Mouse (Mus musculus) limb, embryonic 11.5 days (tissue): ENCODE results near the gene Dynlt1c. TPM values are rescaled to one million over a fixed set of nuclear protein-coding genes. Genes with fewer than 3 reads are reported as not detected.
"Not testable (repeated sequence)": the region's sequence is repeated elsewhere in the genome, so short reads cannot be mapped to it uniquely, and the experiment has no call there.

ENCODE experiments used
- ATAC-seq: fragments of 200-750 bp; cut with Nextera tagmentation; 2 replicates; pipeline ENCODE4 v1.8.0; 2017; ENCODE audit warnings: low read depth; ENCODE audit not compliant: insufficient number of reproducible peaks, low FRiP score, low TSS enrichment
- DNase-seq: peaks from one replicate; pipeline ENCODE4 v3.0.0-alpha.2; 2015; ENCODE audit warnings: low spot score
- H3K27ac ChIP-seq: fragments of 300-500 bp; sonication (generic); replicated peaks from 2 replicates; pipeline ENCODE4 v1.5.1; 2014; ENCODE audit warnings: low read depth, mild to moderate bottlenecking, low read length
- H3K27me3 ChIP-seq: fragments of 300-500 bp; sonication (generic); 2 replicates; pipeline ENCODE4 v1.6.1; 2014; ENCODE audit warnings: mild to moderate bottlenecking, low read length, mixed read lengths; ENCODE audit not compliant: control insufficient read depth, insufficient read depth
- H3K36me3 ChIP-seq: fragments of 300-500 bp; sonication (generic); 2 replicates; pipeline ENCODE4 v1.6.1; 2014; ENCODE audit warnings: mild to moderate bottlenecking, low read length, moderate library complexity, mixed read lengths; ENCODE audit not compliant: control insufficient read depth, insufficient read depth
- H3K4me1 ChIP-seq: fragments of 300-500 bp; sonication (generic); 2 replicates; pipeline ENCODE4 v1.6.1; 2014; ENCODE audit warnings: low read length, mixed read lengths; ENCODE audit not compliant: control insufficient read depth, insufficient read depth
- H3K4me2 ChIP-seq: fragments of 300-500 bp; sonication (generic); 2 replicates; pipeline ENCODE4 v1.6.1; 2014; ENCODE audit warnings: low read depth, mild to moderate bottlenecking, moderate library complexity; ENCODE audit not compliant: severe bottlenecking
- H3K4me3 ChIP-seq: fragments of 300-500 bp; sonication (generic); 2 replicates; pipeline ENCODE4 v1.5.1; 2014; ENCODE audit warnings: low read depth, low read length
- H3K9ac ChIP-seq: fragments of 300-500 bp; sonication (generic); 2 replicates; pipeline ENCODE4 v1.6.1; 2014; ENCODE audit warnings: mild to moderate bottlenecking, low read length
- H3K9me3 ChIP-seq: fragments of 300-500 bp; sonication (generic); 2 replicates; pipeline ENCODE4 v1.6.1; 2016; ENCODE audit warnings: low read length; ENCODE audit not compliant: control insufficient read depth
- WGBS: fragments of 180-500 bp; shearing (Covaris S2); extraction: QIAGEN DNeasy Blood & Tissue Kit; methylation state at CpG from one replicate; pipeline ENCODE4 v1.1.7; 2014; 5-methylcytosine and 5-hydroxymethylcytosine counted together
- polyA plus RNA-seq: library from polyadenylated mRNA; unstranded; fragments of >200 nt; fragmentation: Nextera tagmentation; extraction: Ambion mirVana; gene quantifications from 2 replicates; pipeline ENCODE4 v1.2.1, GENCODE M21; 2014

Gene Dynlt1c
- polyA plus RNA-seq, 1 experiment from 2014 or later: 31.4 TPM

- not testable (repeated sequence) for H3K27ac ChIP-seq, H3K36me3 ChIP-seq, H3K4me1 ChIP-seq, H3K4me3 ChIP-seq, H3K9me3 ChIP-seq, H3K9ac ChIP-seq, DNase-seq, H3K27me3 ChIP-seq, ATAC-seq, H3K4me2 ChIP-seq
- 93% methylated on average over 10 of the region's 10 CpGs for WGBS
Measured at GRCm38 (mm10) chr17:6640044-6640637, 38.7 kb downstream of the Dynlt1c start.

- not testable (repeated sequence) for H3K27me3 ChIP-seq, H3K4me3 ChIP-seq, H3K9me3 ChIP-seq, H3K36me3 ChIP-seq, H3K9ac ChIP-seq, H3K4me2 ChIP-seq, DNase-seq, H3K27ac ChIP-seq, ATAC-seq, H3K4me1 ChIP-seq
- 76% methylated on average over 14 of the region's 14 CpGs for WGBS
Measured at GRCm38 (mm10) chr17:6640771-6641429, 39.4 kb downstream of the Dynlt1c start.

GRCm38 (mm10) chr17:6644210-6644609 is 42.7 kb downstream of the Dynlt1c start:
- not testable (repeated sequence) for H3K9ac ChIP-seq, ATAC-seq, H3K27me3 ChIP-seq, H3K4me3 ChIP-seq, H3K4me1 ChIP-seq, H3K36me3 ChIP-seq, H3K27ac ChIP-seq, DNase-seq, H3K4me2 ChIP-seq, H3K9me3 ChIP-seq
- WGBS: 91% methylated on average over 9 of the region's 9 CpGs

- H3K4me2 ChIP-seq, H3K4me1 ChIP-seq, H3K4me3 ChIP-seq, H3K27me3 ChIP-seq, H3K9ac ChIP-seq, H3K27ac ChIP-seq, ATAC-seq, DNase-seq, H3K36me3 ChIP-seq, H3K9me3 ChIP-seq: not testable (repeated sequence)
- WGBS: 88% methylated on average over 4 of the region's 4 CpGs
Measured at GRCm38 (mm10) chr17:6644673-6645072, 43.2 kb downstream of the Dynlt1c start.

- H3K27ac ChIP-seq, H3K4me2 ChIP-seq, H3K4me1 ChIP-seq, H3K9ac ChIP-seq, ATAC-seq, H3K9me3 ChIP-seq, DNase-seq, H3K36me3 ChIP-seq, H3K27me3 ChIP-seq, H3K4me3 ChIP-seq: not testable (repeated sequence)
- WGBS: 89% methylated on average over 1 of the region's 4 CpGs
Measured at GRCm38 (mm10) chr17:6645668-6646067, 44.2 kb downstream of the Dynlt1c start.

GRCm38 (mm10) chr17:6646841-6647240 is 45.4 kb downstream of the Dynlt1c start:
- not testable (repeated sequence) for H3K27me3 ChIP-seq, H3K9me3 ChIP-seq, ATAC-seq, H3K4me1 ChIP-seq, DNase-seq, H3K27ac ChIP-seq, H3K4me2 ChIP-seq, H3K36me3 ChIP-seq, H3K9ac ChIP-seq, H3K4me3 ChIP-seq
- over 99% methylated on average over 8 of the region's 8 CpGs for WGBS

- not testable (repeated sequence) for H3K27ac ChIP-seq, H3K4me3 ChIP-seq, H3K9ac ChIP-seq, ATAC-seq, H3K36me3 ChIP-seq, H3K27me3 ChIP-seq, H3K4me1 ChIP-seq, DNase-seq, H3K9me3 ChIP-seq, H3K4me2 ChIP-seq
- 96% methylated on average over 3 of the region's 3 CpGs for WGBS
Measured at GRCm38 (mm10) chr17:6647452-6647851, 46.0 kb downstream of the Dynlt1c start.

GRCm38 (mm10) chr17:6650904-6651565 is 49.6 kb downstream of the Dynlt1c start:
- H3K4me2 ChIP-seq, H3K36me3 ChIP-seq, H3K4me1 ChIP-seq, DNase-seq, H3K27me3 ChIP-seq, ATAC-seq, H3K9me3 ChIP-seq, H3K9ac ChIP-seq, H3K27ac ChIP-seq, H3K4me3 ChIP-seq: not testable (repeated sequence)
- 87% methylated on average over 5 of the region's 7 CpGs for WGBS
